Mouse (Mus musculus) neural tube, embryonic 13.5 days (tissue): Measurements from ENCODE around the gene Tmem200a. TPM values are rescaled to one million over a fixed set of nuclear protein-coding genes. Genes with fewer than 3 reads are reported as not detected.

Experiments used
- ATAC-seq: fragments of 200-750 bp; cut with Nextera tagmentation; 2 replicates; pipeline ENCODE4 v1.8.0; 2017; ENCODE audit warnings: low read depth, mild to moderate bottlenecking, moderate TSS enrichment, moderate library complexity
- H3K27ac ChIP-seq: fragments of 300-500 bp; sonication (generic); replicated peaks from 2 replicates; pipeline ENCODE4 v1.5.1; 2015; ENCODE audit warnings: moderate library complexity, mild to moderate bottlenecking, inconsistent platforms
- H3K27me3 ChIP-seq: fragments of 300-500 bp; sonication (generic); 2 replicates; pipeline ENCODE4 v1.6.1; 2015; ENCODE audit warnings: mild to moderate bottlenecking, inconsistent platforms
- H3K36me3 ChIP-seq: fragments of 300-500 bp; sonication (generic); 2 replicates; pipeline ENCODE4 v1.6.1; 2015; ENCODE audit warnings: mild to moderate bottlenecking, inconsistent platforms
- H3K4me1 ChIP-seq: fragments of 300-500 bp; sonication (generic); replicated peaks from 2 replicates; pipeline ENCODE4 v1.6.1; 2015; ENCODE audit warnings: inconsistent platforms
- H3K4me2 ChIP-seq: fragments of 300-500 bp; sonication (generic); 2 replicates; pipeline ENCODE4 v1.6.1; 2015; ENCODE audit warnings: inconsistent platforms, mild to moderate bottlenecking, moderate library complexity
- H3K4me3 ChIP-seq: fragments of 300-500 bp; sonication (generic); 2 replicates; pipeline ENCODE4 v1.5.1; 2015; ENCODE audit warnings: mild to moderate bottlenecking, inconsistent platforms
- H3K9ac ChIP-seq: fragments of 300-500 bp; sonication (generic); 2 replicates; pipeline ENCODE4 v1.6.1; 2015; ENCODE audit warnings: moderate library complexity, mild to moderate bottlenecking, inconsistent platforms
- H3K9me3 ChIP-seq: fragments of 300-500 bp; sonication (generic); 2 replicates; pipeline ENCODE4 v1.6.1; 2016; ENCODE audit warnings: inconsistent platforms
- WGBS: fragments of 180-500 bp; shearing (Covaris S2); methylation state at CpG from one replicate; pipeline ENCODE4 v1.1.7; 2015; 5-methylcytosine and 5-hydroxymethylcytosine counted together
- polyA plus RNA-seq: library from polyadenylated mRNA; unstranded; fragments of >200 nt; fragmentation: Nextera tagmentation; extraction: Ambion mirVana; gene quantifications from 2 replicates; pipeline ENCODE4 v1.2.1, GENCODE M21; 2015

The Tmem200a gene
- polyA plus RNA-seq, 1 experiment from 2014 or later: 19.6 TPM

GRCm38 (mm10) chr10:25958762-25959753 lies 119.8 kb downstream of the Tmem200a start:
- no peak overlapping the region for H3K27ac ChIP-seq
- no peaks in the 10 kb centered on the region for H3K4me1 ChIP-seq
- no peak overlapping the region for H3K9ac ChIP-seq
- H3K36me3 ChIP-seq: no peaks in the 10 kb centered on the region
- H3K27me3 ChIP-seq: no peaks in the 10 kb centered on the region
- H3K9me3 ChIP-seq: no peaks in the 10 kb centered on the region
- no peak overlapping the region for H3K4me3 ChIP-seq
- no peak for ATAC-seq
- 46% methylated on average over 3 of the region's 3 CpGs for WGBS
- H3K4me2 ChIP-seq: no peak overlapping the region

GRCm38 (mm10) chr10:25954641-25955228 lies 124.1 kb downstream of the Tmem200a start:
- Histone ChIP-seq H3K4me3 (no peak overlapping the region), H3K27me3 (no peaks in the 10 kb centered on the region), H3K9me3 (no peaks in the 10 kb centered on the region), H3K27ac (no peak overlapping the region), H3K4me2 (no peak overlapping the region), H3K9ac (no peak overlapping the region), H3K4me1 (no peaks in the 10 kb centered on the region), H3K36me3 (no peaks in the 10 kb centered on the region)
- no peak for ATAC-seq
- WGBS: 43% methylated on average over 3 of the region's 3 CpGs

GRCm38 (mm10) chr10:25952838-25953237 lies 126.0 kb downstream of the Tmem200a start:
- Histone ChIP-seq H3K4me3 (no peak overlapping the region), H3K9ac (no peak overlapping the region), H3K4me1 (no peaks in the 10 kb centered on the region), H3K27me3 (no peaks in the 10 kb centered on the region), H3K9me3 (no peaks in the 10 kb centered on the region), H3K4me2 (no peak overlapping the region), H3K27ac (no peak overlapping the region), H3K36me3 (no peaks in the 10 kb centered on the region)
- 66% methylated on average over 7 of the region's 7 CpGs for WGBS
- ATAC-seq: no peak

- Histone ChIP-seq H3K4me1 (no peaks in the 10 kb centered on the region), H3K4me3 (no peak overlapping the region), H3K4me2 (no peak overlapping the region), H3K36me3 (no peaks in the 10 kb centered on the region), H3K27me3 (no peaks in the 10 kb centered on the region), H3K27ac (no peak overlapping the region), H3K9ac (no peak overlapping the region), H3K9me3 (no peaks in the 10 kb centered on the region)
- WGBS: 89% methylated on average over 6 of the region's 6 CpGs
- ATAC-seq: no peak
Observed at GRCm38 (mm10) chr10:25952150-25952549, 126.7 kb downstream of the Tmem200a start.

- ATAC-seq: no peak
- Histone ChIP-seq H3K36me3 (no peaks in the 10 kb centered on the region), H3K9ac (no peak overlapping the region), H3K4me3 (no peak overlapping the region), H3K4me1 (no peaks in the 10 kb centered on the region), H3K27me3 (no peaks in the 10 kb centered on the region), H3K27ac (no peak overlapping the region), H3K4me2 (no peak overlapping the region), H3K9me3 (no peaks in the 10 kb centered on the region)
- 65% methylated on average over 2 of the region's 2 CpGs for WGBS
Observed at GRCm38 (mm10) chr10:25945866-25946265, 133.0 kb downstream of the Tmem200a start.

- Histone ChIP-seq H3K4me3 (no peak overlapping the region), H3K36me3 (no peaks in the 10 kb centered on the region), H3K27ac (no peak overlapping the region), H3K27me3 (no peaks in the 10 kb centered on the region), H3K9me3 (no peaks in the 10 kb centered on the region), H3K4me1 (no peaks in the 10 kb centered on the region), H3K9ac (no peak overlapping the region), H3K4me2 (no peak overlapping the region)
- ATAC-seq: no peak
- 30% methylated on average over 2 of the region's 2 CpGs for WGBS
Observed at GRCm38 (mm10) chr10:25944641-25945040, 134.2 kb downstream of the Tmem200a start.

GRCm38 (mm10) chr10:25931796-25932195 lies 147.1 kb downstream of the Tmem200a start:
- H3K36me3 ChIP-seq: no peaks in the 10 kb centered on the region
- 91% methylated on average over 8 of the region's 8 CpGs for WGBS
- H3K27me3 ChIP-seq: no peaks in the 10 kb centered on the region
- H3K4me2 ChIP-seq: no peak overlapping the region
- no peak overlapping the region for H3K9ac ChIP-seq
- H3K4me3 ChIP-seq: no peak overlapping the region
- H3K4me1 ChIP-seq: peaks cover 19% of the 10 kb centered on the region
- H3K9me3 ChIP-seq: no peaks in the 10 kb centered on the region
- ATAC-seq: no peak
- no peak overlapping the region for H3K27ac ChIP-seq

- WGBS: 34% methylated on average over 12 of the region's 12 CpGs
- Histone ChIP-seq H3K27me3 (no peaks in the 10 kb centered on the region), H3K9ac (no peak overlapping the region), H3K27ac (no peak overlapping the region), H3K4me3 (no peak overlapping the region), H3K36me3 (no peaks in the 10 kb centered on the region), H3K9me3 (no peaks in the 10 kb centered on the region), H3K4me2 (peak overlapping the region; percentile 23), H3K4me1 (peaks cover 19% of the 10 kb centered on the region)
- ATAC-seq: peak; percentile 47; the same call in 1 of the 2 replicates
Observed at GRCm38 (mm10) chr10:25929401-25930150, 149.3 kb downstream of the Tmem200a start.

- no peak overlapping the region for H3K4me2 ChIP-seq
- 29% methylated on average over 8 of the region's 8 CpGs for WGBS
- no peak overlapping the region for H3K4me3 ChIP-seq
- no peaks in the 10 kb centered on the region for H3K36me3 ChIP-seq
- H3K9ac ChIP-seq: no peak overlapping the region
- H3K27me3 ChIP-seq: no peaks in the 10 kb centered on the region
- ATAC-seq: peak; percentile 57; the same call in 1 of the 2 replicates
- H3K27ac ChIP-seq: no peak overlapping the region
- H3K4me1 ChIP-seq: peaks cover 19% of the 10 kb centered on the region
- no peaks in the 10 kb centered on the region for H3K9me3 ChIP-seq
Observed at GRCm38 (mm10) chr10:25928861-25929368, 149.9 kb downstream of the Tmem200a start.

- Histone ChIP-seq H3K4me3 (no peak overlapping the region), H3K4me1 (peaks cover 19% of the 10 kb centered on the region), H3K27ac (no peak overlapping the region), H3K9me3 (no peaks in the 10 kb centered on the region), H3K36me3 (no peaks in the 10 kb centered on the region), H3K9ac (no peak overlapping the region), H3K27me3 (no peaks in the 10 kb centered on the region), H3K4me2 (no peak overlapping the region)
- ATAC-seq: no peak
- 25% methylated on average over 3 of the region's 3 CpGs for WGBS
Observed at GRCm38 (mm10) chr10:25928448-25928786, 150.4 kb downstream of the Tmem200a start.

- ATAC-seq: no peak
- no peak overlapping the region for H3K9ac ChIP-seq
- H3K4me1 ChIP-seq: peaks cover 19% of the 10 kb centered on the region
- H3K4me3 ChIP-seq: no peak overlapping the region
- H3K9me3 ChIP-seq: no peaks in the 10 kb centered on the region
- H3K27ac ChIP-seq: no peak overlapping the region
- H3K27me3 ChIP-seq: no peaks in the 10 kb centered on the region
- H3K4me2 ChIP-seq: no peak overlapping the region
- WGBS: 42% methylated on average over 11 of the region's 11 CpGs
- H3K36me3 ChIP-seq: no peaks in the 10 kb centered on the region
Observed at GRCm38 (mm10) chr10:25927553-25928447, 151.1 kb downstream of the Tmem200a start.
